Mouse (Mus musculus) embryonic facial prominence, embryonic 14.5 days (tissue): ENCODE measurements around the gene Tspan10. TPM values are rescaled to one million over a fixed set of nuclear protein-coding genes. Genes with fewer than 3 reads are reported as not detected.
"Not testable (repeated sequence)": the region's sequence is repeated elsewhere in the genome, so short reads cannot be mapped to it uniquely, and the experiment has no call there.

Source experiments
- ATAC-seq: fragments of 200-750 bp; cut with Nextera tagmentation; 2 replicates; pipeline ENCODE4 v1.8.0; 2017; ENCODE audit warnings: low read depth, moderate number of reproducible peaks, moderate TSS enrichment
- DNase-seq: peaks from one replicate; pipeline ENCODE4 v3.0.0-alpha.2; 2015; ENCODE audit warnings: low spot score
- H3K27ac ChIP-seq: fragments of 300-500 bp; sonication (generic); replicated peaks from 2 replicates; pipeline ENCODE4 v1.5.1; 2014; ENCODE audit warnings: low read depth, mild to moderate bottlenecking, low read length, moderate library complexity
- H3K27me3 ChIP-seq: fragments of 300-500 bp; sonication (generic); replicated peaks from 2 replicates; pipeline ENCODE4 v1.6.1; 2014; ENCODE audit warnings: low read length; ENCODE audit not compliant: control insufficient read depth, insufficient read depth
- H3K36me3 ChIP-seq: fragments of 300-500 bp; sonication (generic); 2 replicates; pipeline ENCODE4 v1.6.1; 2014; ENCODE audit warnings: low read length, mixed read lengths; ENCODE audit not compliant: control insufficient read depth, insufficient read depth
- H3K4me1 ChIP-seq: fragments of 300-500 bp; sonication (generic); 2 replicates; pipeline ENCODE4 v1.6.1; 2014; ENCODE audit warnings: antibody characterized with exemption, low read length; ENCODE audit not compliant: control insufficient read depth, insufficient read depth
- H3K4me2 ChIP-seq: fragments of 300-500 bp; sonication (generic); 2 replicates; pipeline ENCODE4 v1.6.1; 2014; ENCODE audit warnings: low read depth, mild to moderate bottlenecking, low read length, moderate library complexity, mixed read lengths
- H3K4me3 ChIP-seq: fragments of 300-500 bp; sonication (generic); 2 replicates; pipeline ENCODE4 v1.5.1; 2014; ENCODE audit warnings: low read depth, mild to moderate bottlenecking, low read length
- H3K9ac ChIP-seq: fragments of 300-500 bp; sonication (generic); 2 replicates; pipeline ENCODE4 v1.6.1; 2014; ENCODE audit warnings: low read depth, mild to moderate bottlenecking, low read length, moderate library complexity, mixed read lengths
- H3K9me3 ChIP-seq: fragments of 300-500 bp; sonication (generic); 2 replicates; pipeline ENCODE4 v1.6.1; 2016; ENCODE audit warnings: low read length; ENCODE audit not compliant: control insufficient read depth
- WGBS: fragments of 180-500 bp; shearing (Covaris S2); extraction: QIAGEN DNeasy Blood & Tissue Kit; methylation state at CpG from one replicate; pipeline ENCODE4 v1.1.7; 2014; 5-methylcytosine and 5-hydroxymethylcytosine counted together
- polyA plus RNA-seq: library from polyadenylated mRNA; unstranded; fragments of >200 nt; fragmentation: Nextera tagmentation; extraction: Ambion mirVana; gene quantifications from 2 replicates; pipeline ENCODE4 v1.2.1, GENCODE M21; 2014

Tspan10 gene
- polyA plus RNA-seq, result 0.63 TPM in 1 of 2 replicates, not detected in the other

GRCm38 (mm10) chr11:120442344-120442743, at the start of gene Tspan10:
Gene Tspan10, plus strand, starts transcription at chr11:120442644.
- 96% methylated on average over 3 of the region's 3 CpGs for WGBS
- H3K36me3 ChIP-seq, result no peaks in the 10 kb centered on the region

GRCm38 (mm10) chr11:120395661-120396060, 46.8 kb upstream of the Tspan10 start:
- no peak overlapping the region for H3K9ac ChIP-seq
- no peaks in the 10 kb centered on the region for H3K27me3 ChIP-seq
- H3K4me2 ChIP-seq, result no peak overlapping the region
- H3K4me1 ChIP-seq, result no peaks in the 10 kb centered on the region
- H3K36me3 ChIP-seq, result peaks cover 85% of the 10 kb centered on the region
- no peaks in the 10 kb centered on the region for H3K9me3 ChIP-seq
- DNase-seq (no peak), ATAC-seq (no peak)
- no peak overlapping the region for H3K4me3 ChIP-seq
- no peak overlapping the region for H3K27ac ChIP-seq
- WGBS, result 89% methylated on average over 4 of the region's 4 CpGs

More at GRCm38 (mm10) chr11:120442344-120442743, at the start of gene Tspan10:
- H3K4me3 ChIP-seq, result no peak within 1 kb of the TSS
- DNase-seq, result no peak
- H3K27me3 ChIP-seq, result no peaks in the 10 kb centered on the region
- H3K4me2 ChIP-seq, result no peak within 1 kb of the TSS
- no peaks in the 10 kb centered on the region for H3K4me1 ChIP-seq
- H3K27ac ChIP-seq, result no peak within 1 kb of the TSS
- no peak for ATAC-seq
- H3K9me3 ChIP-seq, result no peaks in the 10 kb centered on the region
- no peak within 1 kb of the TSS for H3K9ac ChIP-seq

DNA sequence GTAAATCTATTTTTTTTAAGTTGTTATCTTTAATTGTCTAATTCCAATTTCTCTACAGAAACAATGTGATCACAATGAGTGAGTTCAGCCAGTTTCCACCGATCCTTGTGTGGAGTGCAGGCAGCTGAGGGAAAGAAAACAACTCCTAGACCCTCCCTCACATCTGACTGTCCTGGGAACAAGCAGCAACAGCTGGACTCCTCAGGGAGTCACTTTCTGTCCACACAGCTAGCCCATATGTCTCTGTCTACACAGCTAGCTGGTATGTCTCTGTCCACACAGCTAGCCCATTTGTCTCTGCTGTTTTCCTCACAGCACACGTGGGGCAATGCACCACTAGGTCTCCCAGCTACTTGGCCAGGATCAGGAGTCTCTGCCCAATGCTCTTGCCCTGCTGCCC, 44.8 kb upstream of the Tspan10 start:
- H3K27me3 ChIP-seq, result no peaks in the 10 kb centered on the region
- DNase-seq, result peak; percentile 35
- H3K36me3 ChIP-seq, result peaks cover 90% of the 10 kb centered on the region
- no peak overlapping the region for H3K27ac ChIP-seq
- WGBS, result 72% methylated on average over 2 of the region's 2 CpGs
- no peaks in the 10 kb centered on the region for H3K4me1 ChIP-seq
- H3K4me2 ChIP-seq, result no peak overlapping the region
- no peak overlapping the region for H3K4me3 ChIP-seq
- no peak overlapping the region for H3K9ac ChIP-seq
- ATAC-seq, result no peak
- H3K9me3 ChIP-seq, result no peaks in the 10 kb centered on the region

DNA sequence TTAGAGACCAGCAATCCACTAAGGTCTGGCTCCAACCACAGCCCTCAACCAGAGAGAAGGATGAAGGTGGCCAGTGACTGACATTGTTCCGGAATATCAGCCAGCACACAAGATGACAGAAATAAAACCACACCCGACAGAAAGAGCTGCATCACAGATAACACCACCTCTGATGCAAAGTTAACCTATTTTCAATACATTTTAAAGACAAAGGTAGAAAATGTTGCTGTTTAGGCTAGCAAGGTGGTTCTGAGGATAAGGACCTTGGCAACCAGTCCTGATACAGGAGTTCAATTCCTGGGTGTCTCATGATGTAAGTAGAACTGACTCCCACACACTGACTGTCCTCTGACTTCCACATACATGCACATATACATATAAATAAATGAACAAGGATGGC, 43.1 kb upstream of the Tspan10 start:
- Histone ChIP-seq H3K4me1 (no peaks in the 10 kb centered on the region), H3K36me3 (peaks cover 93% of the 10 kb centered on the region)

GRCm38 (mm10) chr11:120404814-120405213, 37.6 kb upstream of the Tspan10 start:
- Histone ChIP-seq H3K9me3 (no peaks in the 10 kb centered on the region), H3K4me3 (no peak overlapping the region), H3K4me1 (no peaks in the 10 kb centered on the region), H3K9ac (no peak overlapping the region), H3K27me3 (no peaks in the 10 kb centered on the region), H3K36me3 (peaks cover 97% of the 10 kb centered on the region), H3K4me2 (no peak overlapping the region), H3K27ac (no peak overlapping the region)
- ATAC-seq (no peak), DNase-seq (no peak)
- 100% methylated on average over 1 of the region's 1 CpGs for WGBS

More for the DNA sequence above, 43.1 kb upstream of the Tspan10 start:
- H3K9me3 ChIP-seq, result no peaks in the 10 kb centered on the region
- DNase-seq (no peak), ATAC-seq (no peak)
- H3K27me3 ChIP-seq, result no peaks in the 10 kb centered on the region
- H3K27ac ChIP-seq, result no peak overlapping the region
- no peak overlapping the region for H3K9ac ChIP-seq
- WGBS, result 94% methylated on average over 2 of the region's 2 CpGs
- no peak overlapping the region for H3K4me3 ChIP-seq
- H3K4me2 ChIP-seq, result no peak overlapping the region

GRCm38 (mm10) chr11:120405867-120406266, 36.6 kb upstream of the Tspan10 start:
- DNase-seq (no peak), ATAC-seq (no peak)
- no peak overlapping the region for H3K27ac ChIP-seq
- H3K4me2 ChIP-seq, result no peak overlapping the region
- H3K9me3 ChIP-seq, result no peaks in the 10 kb centered on the region
- H3K27me3 ChIP-seq, result no peaks in the 10 kb centered on the region
- 91% methylated on average over 3 of the region's 3 CpGs for WGBS
- no peak overlapping the region for H3K9ac ChIP-seq
- H3K4me3 ChIP-seq, result no peak overlapping the region
- no peaks in the 10 kb centered on the region for H3K4me1 ChIP-seq
- H3K36me3 ChIP-seq, result peaks cover 97% of the 10 kb centered on the region

GRCm38 (mm10) chr11:120406445-120406844, 36.0 kb upstream of the Tspan10 start:
- Histone ChIP-seq H3K27ac (no peak overlapping the region), H3K4me3 (no peak overlapping the region), H3K36me3 (peaks cover 97% of the 10 kb centered on the region), H3K4me1 (no peaks in the 10 kb centered on the region), H3K9ac (no peak overlapping the region), H3K27me3 (no peaks in the 10 kb centered on the region), H3K9me3 (no peaks in the 10 kb centered on the region), H3K4me2 (no peak overlapping the region)
- 97% methylated on average over 1 of the region's 1 CpGs for WGBS
- ATAC-seq (no peak), DNase-seq (no peak)

DNA sequence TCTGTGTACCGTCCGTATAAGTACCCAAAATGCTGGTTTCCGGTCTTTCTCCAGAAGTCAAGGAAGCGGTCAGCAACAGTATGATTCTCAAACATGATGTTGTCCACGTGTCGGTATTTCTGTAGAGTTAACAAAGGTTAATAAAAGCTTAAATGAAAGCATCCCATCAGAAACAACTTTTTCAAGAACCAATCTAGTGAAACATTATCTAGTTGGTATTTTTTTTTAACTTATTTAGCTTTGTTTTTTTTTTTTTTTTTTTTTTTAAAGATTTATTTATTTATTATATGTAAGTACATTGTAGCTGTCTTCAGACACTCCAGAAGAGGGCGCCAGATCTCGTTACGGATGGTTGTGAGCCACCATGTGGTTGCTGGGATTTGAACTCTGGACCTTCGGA, 28.8 kb upstream of the Tspan10 start:
- not testable (repeated sequence) for H3K27me3 ChIP-seq, ATAC-seq, H3K4me3 ChIP-seq, H3K4me1 ChIP-seq, H3K9me3 ChIP-seq, H3K4me2 ChIP-seq, H3K9ac ChIP-seq, H3K27ac ChIP-seq, DNase-seq
- H3K36me3 ChIP-seq, result peaks cover 97% of the 10 kb centered on the region
- 97% methylated on average over 7 of the region's 10 CpGs for WGBS

GRCm38 (mm10) chr11:120417852-120418251, 24.6 kb upstream of the Tspan10 start:
- Histone ChIP-seq H3K4me3 (no peak overlapping the region), H3K27me3 (no peaks in the 10 kb centered on the region), H3K9me3 (no peaks in the 10 kb centered on the region), H3K9ac (no peak overlapping the region), H3K36me3 (peaks cover 89% of the 10 kb centered on the region), H3K4me2 (no peak overlapping the region), H3K4me1 (no peaks in the 10 kb centered on the region), H3K27ac (no peak overlapping the region)
- DNase-seq (no peak), ATAC-seq (no peak)
- WGBS, result 89% methylated on average over 7 of the region's 7 CpGs
